Mouse (Mus musculus) lung, embryonic 15.5 days (tissue): Measurements from ENCODE around the gene Ywhab. TPM values are rescaled to one million over a fixed set of nuclear protein-coding genes. Genes with fewer than 3 reads are reported as not detected.

ENCODE experiments used
- ATAC-seq: fragments of 200-750 bp; cut with Nextera tagmentation; 2 replicates; pipeline ENCODE4 v1.8.0; 2017; ENCODE audit warnings: moderate number of reproducible peaks, borderline replicate concordance; ENCODE audit not compliant: low FRiP score, low TSS enrichment; ENCODE audit errors: extremely low read depth
- H3K27ac ChIP-seq: fragments of 300-500 bp; sonication (generic); 2 replicates; pipeline ENCODE4 v1.5.1; 2015; ENCODE audit warnings: moderate library complexity, mild to moderate bottlenecking, inconsistent platforms
- H3K27me3 ChIP-seq: fragments of 300-500 bp; sonication (generic); 2 replicates; pipeline ENCODE4 v1.6.1; 2015; ENCODE audit warnings: inconsistent platforms
- H3K36me3 ChIP-seq: fragments of 300-500 bp; sonication (generic); 2 replicates; pipeline ENCODE4 v1.6.1; 2015; ENCODE audit warnings: inconsistent platforms
- H3K4me1 ChIP-seq: fragments of 300-500 bp; sonication (generic); 2 replicates; pipeline ENCODE4 v1.6.1; 2015; ENCODE audit warnings: inconsistent platforms
- H3K4me2 ChIP-seq: fragments of 300-500 bp; sonication (generic); 2 replicates; pipeline ENCODE4 v1.6.1; 2015; ENCODE audit warnings: inconsistent platforms, mild to moderate bottlenecking, moderate library complexity
- H3K4me3 ChIP-seq: fragments of 300-500 bp; sonication (generic); 2 replicates; pipeline ENCODE4 v1.5.1; 2015; ENCODE audit warnings: mild to moderate bottlenecking, inconsistent platforms
- H3K9ac ChIP-seq: fragments of 300-500 bp; sonication (generic); 2 replicates; pipeline ENCODE4 v1.6.1; 2015; ENCODE audit warnings: inconsistent platforms
- H3K9me3 ChIP-seq: fragments of 300-500 bp; sonication (generic); 2 replicates; pipeline ENCODE4 v1.6.1; 2016; ENCODE audit warnings: inconsistent platforms
- WGBS: fragments of 180-500 bp; shearing (Covaris S2); methylation state at CpG from one replicate; pipeline ENCODE4 v1.1.7; 2015; 5-methylcytosine and 5-hydroxymethylcytosine counted together
- polyA plus RNA-seq: library from polyadenylated mRNA; unstranded; fragments of >200 nt; fragmentation: Nextera tagmentation; extraction: Ambion mirVana; gene quantifications from 2 replicates; pipeline ENCODE4 v1.2.1, GENCODE M21; 2015

The Ywhab gene
- polyA plus RNA-seq, 1 experiment from 2014 or later, result 333 TPM

DNA sequence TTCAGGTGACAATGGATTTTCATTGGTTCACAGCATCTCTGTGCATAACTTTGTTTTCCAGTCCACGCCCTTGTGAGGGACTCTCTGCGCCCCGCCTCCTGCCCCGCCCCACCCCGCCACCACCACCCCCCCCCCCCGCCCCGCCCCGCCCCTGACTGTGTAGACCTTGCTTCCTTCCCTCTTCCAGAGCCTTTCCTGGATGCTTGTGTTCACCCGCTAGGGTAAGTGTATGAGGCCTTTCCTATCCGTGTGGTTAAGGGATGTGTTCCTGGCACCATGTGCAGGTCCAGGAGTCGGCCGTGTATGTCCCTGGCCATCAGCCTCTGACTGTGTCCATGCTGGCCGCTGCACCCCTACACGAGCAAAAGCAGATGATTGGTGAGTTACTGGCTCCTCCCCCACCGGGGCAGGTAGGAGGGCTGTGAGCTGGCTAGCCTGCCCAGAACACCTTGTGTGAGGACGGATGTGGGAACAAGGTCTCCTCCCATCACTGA lies 52.5 kb downstream of the Ywhab start:
- WGBS, result 2% methylated on average over 12 of the region's 16 CpGs
- H3K27ac ChIP-seq, result no peak overlapping the region
- H3K4me3 ChIP-seq, result peak overlapping the region; percentile 32
- peak; percentile 70; the same call in 1 of the 2 replicates for ATAC-seq
- H3K4me1 ChIP-seq, result peaks cover 3% of the 10 kb centered on the region; the same call in 1 of the 2 replicates
- no peaks in the 10 kb centered on the region for H3K9me3 ChIP-seq
- H3K27me3 ChIP-seq, result no peaks in the 10 kb centered on the region
- peak overlapping the region; percentile 52 for H3K4me2 ChIP-seq
- no peak overlapping the region for H3K9ac ChIP-seq
- peaks cover 4% of the 10 kb centered on the region for H3K36me3 ChIP-seq

DNA sequence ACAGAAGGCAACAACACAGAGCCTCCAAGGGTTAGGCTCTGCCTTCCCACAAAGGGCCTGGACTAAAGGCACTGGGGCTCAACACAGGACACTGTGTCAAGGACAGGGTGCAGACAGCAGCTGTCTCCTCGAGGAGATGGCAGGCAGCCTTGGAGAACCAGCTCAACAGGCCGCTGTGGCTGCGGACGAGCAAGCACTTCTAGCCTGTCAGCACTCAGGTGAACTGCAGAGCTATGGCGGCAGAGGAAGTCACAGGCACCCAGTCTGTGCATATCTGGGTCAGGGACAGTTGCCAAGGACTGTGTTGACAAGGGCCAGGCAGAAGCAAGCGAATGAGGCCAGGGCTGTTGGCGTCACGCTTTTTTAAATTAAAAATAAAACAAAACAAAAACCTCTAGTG lies 59.0 kb downstream of the Ywhab start:
- H3K4me1 ChIP-seq, result no peaks in the 10 kb centered on the region
- H3K9me3 ChIP-seq, result no peaks in the 10 kb centered on the region
- H3K27ac ChIP-seq, result no peak overlapping the region
- H3K4me2 ChIP-seq, result no peak overlapping the region
- H3K27me3 ChIP-seq, result no peaks in the 10 kb centered on the region
- no peak overlapping the region for H3K9ac ChIP-seq
- H3K4me3 ChIP-seq, result no peak overlapping the region
- peaks cover 56% of the 10 kb centered on the region for H3K36me3 ChIP-seq
- no peak for ATAC-seq
- WGBS, result 81% methylated on average over 8 of the region's 8 CpGs

DNA sequence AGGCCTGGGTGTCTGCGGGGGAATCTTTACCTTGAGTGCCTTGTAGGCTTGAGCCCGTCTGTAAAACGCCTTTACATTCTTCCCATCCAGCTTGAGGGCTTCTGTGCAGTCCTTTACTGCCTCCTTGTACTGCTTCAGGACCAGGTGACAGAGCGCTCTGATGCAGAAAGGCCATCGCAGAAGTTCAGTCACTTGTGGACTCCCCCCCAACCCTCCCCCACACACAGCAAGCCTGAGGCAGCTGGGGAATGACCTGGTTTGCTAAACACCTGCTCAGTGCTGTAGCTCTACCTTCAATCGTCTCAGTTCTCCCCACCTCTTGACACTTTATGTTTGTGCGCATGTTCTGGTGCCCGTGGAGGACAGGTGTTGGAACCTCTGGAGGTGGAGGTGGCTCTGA lies 59.9 kb downstream of the Ywhab start:
- Histone ChIP-seq H3K9ac (no peak overlapping the region), H3K36me3 (peaks cover 65% of the 10 kb centered on the region), H3K9me3 (no peaks in the 10 kb centered on the region), H3K4me1 (no peaks in the 10 kb centered on the region), H3K27ac (no peak overlapping the region), H3K4me3 (no peak overlapping the region), H3K27me3 (no peaks in the 10 kb centered on the region), H3K4me2 (no peak overlapping the region)
- WGBS, result 91% methylated on average over 8 of the region's 8 CpGs
- no peak for ATAC-seq

DNA sequence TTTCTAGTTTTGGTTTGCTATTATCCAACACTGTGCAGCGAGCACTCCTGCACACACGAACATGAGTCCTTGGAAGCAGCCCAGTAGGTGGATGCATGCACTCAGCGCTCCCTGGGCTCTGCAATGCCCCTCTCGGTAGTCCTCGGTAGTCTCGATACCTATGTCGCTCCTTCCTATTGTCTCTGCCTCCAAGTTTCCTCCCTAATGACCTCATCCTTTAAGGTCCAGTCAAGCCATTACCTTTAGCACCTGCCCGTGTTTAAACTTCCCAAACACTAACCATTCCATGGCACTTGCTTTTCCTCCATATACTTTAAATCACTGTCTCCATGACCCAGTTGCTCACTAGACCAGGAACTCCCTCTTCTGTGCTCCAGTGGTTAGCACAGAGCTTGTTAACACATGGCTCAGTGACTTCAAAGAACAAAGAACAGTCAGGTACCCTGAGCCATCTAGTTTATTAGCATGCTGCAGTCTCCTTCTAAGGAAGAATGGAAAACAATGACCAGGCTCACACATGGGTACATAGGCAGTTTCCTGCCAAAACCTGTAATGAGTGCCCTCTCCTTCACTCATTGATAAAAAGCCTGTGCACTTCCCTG lies 65.0 kb downstream of the Ywhab start:
- H3K9me3 ChIP-seq, result no peaks in the 10 kb centered on the region
- ATAC-seq, result no peak
- H3K9ac ChIP-seq, result no peak overlapping the region
- peaks cover 84% of the 10 kb centered on the region for H3K36me3 ChIP-seq
- WGBS, result 89% methylated on average over 8 of the region's 8 CpGs
- H3K4me3 ChIP-seq, result no peak overlapping the region
- H3K27ac ChIP-seq, result no peak overlapping the region
- H3K27me3 ChIP-seq, result no peaks in the 10 kb centered on the region
- no peak overlapping the region for H3K4me2 ChIP-seq
- H3K4me1 ChIP-seq, result no peaks in the 10 kb centered on the region

Other genes with a start within 250 kb of the Ywhab start
- 9.4 and 11.4 TPM in 2 replicates for gene Ada, start 244.7 kb upstream of the Ywhab start, polyA plus RNA-seq
- 1.8 and 1.9 TPM in 2 replicates for gene Ccn5, start 174.1 kb upstream of the Ywhab start, polyA plus RNA-seq
- gene Kcnk15, start 141.3 kb upstream of the Ywhab start, polyA plus RNA-seq, result not detected in 2 replicates
- gene Rims4, start 76.3 kb upstream of the Ywhab start, polyA plus RNA-seq, result 0.11 and 0.19 TPM in 2 replicates
- 1.2 TPM in 2 replicates for gene Pabpc1l, start 30.5 kb downstream of the Ywhab start, polyA plus RNA-seq
- 20.3 and 23.2 TPM in 2 replicates for gene Stk4, start 75.4 kb downstream of the Ywhab start, polyA plus RNA-seq
- gene Tomm34, start 76.2 kb downstream of the Ywhab start, polyA plus RNA-seq, result 52.3 and 53.0 TPM in 2 replicates
- not detected in 2 replicates for gene Kcns1, start 176.2 kb downstream of the Ywhab start, polyA plus RNA-seq
- gene Wfdc5, start 187.8 kb downstream of the Ywhab start, polyA plus RNA-seq, result not detected in 2 replicates
- not detected in 2 replicates for gene Wfdc12, start 195.6 kb downstream of the Ywhab start, polyA plus RNA-seq
- gene Wfdc15a, start 205.2 kb downstream of the Ywhab start, polyA plus RNA-seq, result not detected in 2 replicates
- 0.45 TPM in 1 of 2 replicates, not detected in the other for gene Wfdc15b, start 226.7 kb downstream of the Ywhab start, polyA plus RNA-seq
- gene Svs2, start 243.5 kb downstream of the Ywhab start, polyA plus RNA-seq, result not detected in 2 replicates